Mouse (Mus musculus) ES-E14 (cell line): ENCODE data around the gene Ptprh. TPM values are rescaled to one million over a fixed set of nuclear protein-coding genes. Genes with fewer than 3 reads are reported as not detected.
A peak's percentile ranks its signal among the peaks of the same experiment; 100 is the strongest.
"Not testable (repeated sequence)": the region's sequence is repeated elsewhere in the genome, so short reads cannot be mapped to it uniquely, and the experiment has no call there.

Source experiments
- DNase-seq: peaks from one replicate; pipeline ENCODE4 v3.0.0-alpha.2; 2013; ENCODE audit warnings: low read depth, low spot score
- H3K27ac ChIP-seq: 2 replicates; pipeline ENCODE4 v1.5.1; 2012; ENCODE audit warnings: low read depth, mild to moderate bottlenecking, low read length, moderate library complexity, mixed read lengths; ENCODE audit not compliant: poor library complexity, insufficient read depth, severe bottlenecking
- H3K36me3 ChIP-seq: 2 replicates; pipeline ENCODE4 v1.6.1; 2012; ENCODE audit warnings: mild to moderate bottlenecking, low read length, moderate library complexity, mixed read lengths; ENCODE audit not compliant: control insufficient read depth, poor library complexity, insufficient read depth, severe bottlenecking
- H3K4me1 ChIP-seq, 2 experiments: fragments of 150-350 bp in 1 of 2; sonication (generic) in 1 of 2; 2 replicates each; pipeline ENCODE4 v1.6.1; 2012; ENCODE audit warnings: low read length in 2 of 2, mild to moderate bottlenecking in 1 of 2, mixed read lengths in 1 of 2; ENCODE audit not compliant: control insufficient read depth in 2 of 2, insufficient read depth in 2 of 2, poor library complexity in 1 of 2
- H3K4me3 ChIP-seq, 2 experiments: fragments of 150-350 bp in 1 of 2; sonication (generic) in 1 of 2; 2 replicates each; pipeline ENCODE4 v1.5.1; 2012; ENCODE audit warnings: low read length in 2 of 2, low read depth in 1 of 2, mild to moderate bottlenecking in 1 of 2, mixed read lengths in 1 of 2; ENCODE audit not compliant: insufficient read depth in 1 of 2, poor library complexity in 1 of 2, severe bottlenecking in 1 of 2
- H3K9ac ChIP-seq: 2 replicates; pipeline ENCODE4 v1.6.1; 2012; ENCODE audit warnings: low read depth, mild to moderate bottlenecking, low read length, mixed read lengths; ENCODE audit not compliant: poor library complexity, insufficient read depth, severe bottlenecking
- H3K9me3 ChIP-seq: fragments of 150-350 bp; sonication (generic); 2 replicates; pipeline ENCODE4 v1.6.1; 2012; ENCODE audit warnings: low read depth, mild to moderate bottlenecking, low read length; ENCODE audit not compliant: control insufficient read depth, insufficient read depth
- CHD2 ChIP-seq: IDR thresholded peaks from 2 replicates; pipeline ENCODE4 v1.6.1; 2014; ENCODE audit warnings: mild to moderate bottlenecking, low read depth, low read length, inconsistent platforms
- HCFC1 ChIP-seq: IDR thresholded peaks from 2 replicates; pipeline ENCODE4 v1.6.1; 2012; ENCODE audit warnings: low read length, inconsistent platforms, borderline replicate concordance; ENCODE audit not compliant: insufficient read depth
- MAFK ChIP-seq: IDR thresholded peaks from 2 replicates; pipeline ENCODE4 v1.6.1; 2014; ENCODE audit warnings: mild to moderate bottlenecking, low read depth, low read length, inconsistent platforms; ENCODE audit not compliant: insufficient read depth
- ZC3H11A ChIP-seq: IDR thresholded peaks from 2 replicates; pipeline ENCODE4 v1.6.1; 2012; ENCODE audit warnings: low read depth, mild to moderate bottlenecking, inconsistent platforms, low read length, borderline replicate concordance
- ZNF384 ChIP-seq: IDR thresholded peaks from 2 replicates; pipeline ENCODE4 v1.6.1; 2012; ENCODE audit warnings: low read depth, low read length, inconsistent platforms
- in situ Hi-C, 2 experiments: fragments of 600-800 bp; cut with MboI; formaldehyde crosslinking; loops; one replicate each; pipeline ENCODE4 v1.15.1; 2025; ENCODE audit warnings: low sequenced_read_pairs in 2 of 2, inconsistent platforms in 1 of 2; ENCODE audit not compliant: unreplicated experiment in 2 of 2
- total RNA-seq: library from RNA; depleted of rRNA; stranded (reverse); fragments of 300-350 nt; gene quantifications from 2 replicates; pipeline ENCODE4 v1.2.3, GENCODE M21; 2012

Ptprh gene
- total RNA-seq, 1 experiment = 0.18 TPM

DNA sequence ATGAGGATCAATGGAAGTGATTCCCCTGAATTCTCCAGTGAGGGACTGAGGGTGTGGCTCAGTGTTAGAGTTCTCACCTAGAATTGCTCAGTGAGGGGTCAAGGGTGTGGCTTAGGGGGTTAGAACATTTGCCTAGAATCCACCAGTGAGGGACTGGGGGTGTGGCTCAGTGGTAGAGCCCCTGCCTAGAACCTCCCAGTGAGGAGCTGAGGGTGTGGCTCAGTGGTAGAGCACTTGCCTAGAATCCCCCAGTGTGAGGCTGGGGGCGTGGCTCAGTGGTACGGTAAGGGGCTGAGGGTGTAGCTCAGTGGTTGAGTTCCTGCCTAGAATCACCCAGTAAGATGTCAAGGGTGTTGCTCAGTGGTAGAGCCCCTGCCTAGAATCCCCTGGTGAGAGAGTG, 64.8 kb downstream of the Ptprh start:
- no peak overlapping the region for H3K27ac ChIP-seq
- TF ChIP-seq CHD2 = no peak
- no peak for TF ChIP-seq ZC3H11A
- TF ChIP-seq HCFC1 = no peak
- TF ChIP-seq MAFK = no peak
- H3K4me3 ChIP-seq = no peak overlapping the region
- no peak for DNase-seq
- H3K36me3 ChIP-seq = no peaks in the 10 kb centered on the region
- no peaks in the 10 kb centered on the region for H3K9me3 ChIP-seq
- peaks cover 1 to 2% of the 10 kb centered on the region in 2 experiments; a peak in 3 of 4 replicates for H3K4me1 ChIP-seq
- H3K9ac ChIP-seq = no peak overlapping the region
- in situ Hi-C loops = no loop called here

DNA sequence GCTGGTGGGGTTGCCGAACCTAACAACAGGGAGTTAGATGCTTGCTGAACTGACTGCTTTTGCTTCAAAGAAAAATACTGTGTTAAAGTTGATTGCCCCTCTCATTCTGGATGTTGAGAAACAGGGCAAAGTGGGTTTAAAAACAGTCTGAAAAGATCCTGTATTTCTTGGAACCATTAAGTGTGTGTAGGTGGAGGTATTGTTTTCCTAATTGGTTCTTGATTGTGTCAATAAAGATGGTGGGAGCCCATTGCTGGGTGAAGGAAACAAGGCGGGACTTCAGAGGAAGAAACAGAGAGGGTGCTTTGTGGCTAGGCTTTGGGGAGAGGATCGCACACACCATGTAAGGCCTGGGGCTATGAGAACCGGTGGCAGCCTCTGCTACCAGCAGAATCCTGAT, 66.7 kb downstream of the Ptprh start:
- Histone ChIP-seq H3K9ac (0 out of 2 replicates have a peak overlapping the region, but pooled peaks have one; percentile 22), H3K4me3 (peak overlapping the region in 1 of 2 experiments; percentile 63; a peak in 2 of 4 replicates), H3K36me3 (no peaks in the 10 kb centered on the region), H3K27ac (peak overlapping the region; percentile 35; the same call in 1 of the 2 replicates), H3K4me1 (peaks cover 2 to 3% of the 10 kb centered on the region in 2 experiments; a peak in 3 of 4 replicates), H3K9me3 (no peaks in the 10 kb centered on the region)
- DNase-seq = no peak
- in situ Hi-C loops = no loop called here
- TF ChIP-seq CHD2 = 0 out of 2 replicates have a peak, but pooled peaks have one; percentile 55
- TF ChIP-seq ZC3H11A = no peak

DNA sequence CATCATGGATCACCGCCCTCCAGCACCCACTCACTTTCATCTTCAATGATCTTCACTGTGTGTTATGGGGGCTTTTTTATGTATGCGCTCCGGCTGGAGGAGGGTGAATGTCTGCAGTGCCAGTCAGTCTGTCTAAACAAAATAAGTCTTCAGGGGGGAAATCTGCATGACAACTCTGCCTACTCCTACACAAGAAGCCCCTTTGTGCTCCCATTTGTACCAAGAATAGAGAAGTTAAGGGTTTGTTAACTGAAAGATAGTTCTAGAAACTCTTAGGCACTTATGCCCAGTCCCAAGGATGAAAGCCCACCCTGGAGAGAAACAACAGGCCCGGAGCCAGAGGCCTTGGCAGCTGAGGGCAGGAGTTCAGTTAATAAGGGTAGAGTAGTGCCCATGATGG, 67.5 kb downstream of the Ptprh start:
- H3K27ac ChIP-seq = no peak overlapping the region
- no peak overlapping the region for H3K9ac ChIP-seq
- DNase-seq = no peak
- H3K36me3 ChIP-seq = no peaks in the 10 kb centered on the region
- H3K4me1 ChIP-seq = peaks cover 3 to 4% of the 10 kb centered on the region in 2 experiments; a peak in 3 of 4 replicates
- TF ChIP-seq ZC3H11A (no peak), CHD2 (no peak), HCFC1 (no peak), ZNF384 (no peak), MAFK (no peak)
- H3K9me3 ChIP-seq = no peaks in the 10 kb centered on the region
- in situ Hi-C loops = no loop called here
- H3K4me3 ChIP-seq = no peak overlapping the region

DNA sequence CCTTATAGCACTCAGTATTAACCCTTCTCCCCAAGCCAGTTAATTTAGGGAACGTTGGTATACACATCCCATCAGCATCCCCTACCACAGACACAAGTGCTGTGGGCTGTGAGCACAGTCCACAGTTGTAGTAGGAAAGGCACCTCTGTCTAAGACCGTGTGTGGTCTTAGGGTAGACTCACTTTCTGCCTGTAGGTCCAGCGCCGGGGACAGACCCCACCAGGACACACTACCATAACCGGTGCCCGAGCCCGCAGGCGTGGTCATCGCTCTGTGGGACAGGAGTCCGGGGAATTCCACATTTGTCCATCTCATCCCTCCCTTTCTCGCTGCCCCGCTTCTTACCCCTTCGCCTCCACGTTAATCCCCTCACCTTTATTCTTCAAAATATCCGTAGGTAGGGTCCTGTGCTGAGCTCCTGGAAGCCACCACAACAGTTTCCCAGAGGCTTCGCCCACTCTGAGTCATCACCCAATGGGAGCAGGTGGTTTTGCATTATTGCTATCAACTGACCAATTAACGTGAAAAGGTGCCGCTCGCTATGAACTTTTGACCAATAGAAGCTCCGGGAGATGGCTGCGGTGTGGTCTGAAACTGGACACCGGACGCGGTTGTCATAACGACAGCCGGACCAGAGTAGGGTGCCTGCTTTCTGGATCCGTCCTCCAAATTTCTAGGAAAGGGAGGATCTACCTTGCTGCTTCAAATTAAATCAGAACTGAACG, 71.7 kb downstream of the Ptprh start, which contains the start of gene Dnaaf3:
Dnaaf3 (minus strand) TSS at position 449 of the 725 bp plus-strand sequence.
- DNase-seq = peak; percentile 78
- in situ Hi-C loops = no loop called here
- Histone ChIP-seq H3K27ac (no peak within 1 kb of the TSS), H3K4me3 (peak within 1 kb of the TSS; percentile 60), H3K9ac (no peak within 1 kb of the TSS), H3K4me1 (peaks cover 3 to 15% of the 10 kb centered on the region in 2 experiments; a peak in 2 of 4 replicates), H3K36me3 (no peaks in the 10 kb centered on the region), H3K9me3 (no peaks in the 10 kb centered on the region)
- no peak for TF ChIP-seq HCFC1
- TF ChIP-seq CHD2 = peak; percentile 79

DNA sequence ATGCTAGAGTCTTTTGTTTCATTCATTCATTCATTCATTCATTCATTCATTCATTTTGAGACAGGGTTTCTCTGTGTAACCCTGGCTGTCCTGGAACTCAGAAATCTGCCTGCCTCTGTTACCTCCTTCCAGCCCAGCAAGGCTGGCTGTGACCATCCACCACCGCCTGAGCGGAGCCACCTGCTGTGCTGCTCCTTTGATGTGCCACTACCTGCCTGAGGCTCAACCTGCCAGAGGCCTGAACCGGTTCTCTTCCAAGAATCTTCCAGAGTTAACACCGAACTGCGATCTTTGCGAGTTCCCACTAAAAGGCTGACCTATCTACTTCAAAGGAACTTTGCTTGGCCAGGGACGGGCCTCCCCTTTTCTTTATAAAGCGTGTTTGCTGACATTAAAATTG, 73.7 kb downstream of the Ptprh start:
- in situ Hi-C loops, H3K9me3 ChIP-seq, H3K9ac ChIP-seq, H3K4me3 ChIP-seq, H3K27ac ChIP-seq, H3K36me3 ChIP-seq, DNase-seq: not testable (repeated sequence)
- peaks cover 5 to 15% of the 10 kb centered on the region in 2 experiments; a peak in 1 of 4 replicates for H3K4me1 ChIP-seq
